Mouse (Mus musculus): ENCODE measurements around the gene Nthl1.
A peak's percentile ranks its signal among the peaks of the same experiment; 100 is the strongest.
"Not testable (repeated sequence)": the region's sequence is repeated elsewhere in the genome, so short reads cannot be mapped to it uniquely, and the experiment has no call there.

Nthl1 gene

DNA sequence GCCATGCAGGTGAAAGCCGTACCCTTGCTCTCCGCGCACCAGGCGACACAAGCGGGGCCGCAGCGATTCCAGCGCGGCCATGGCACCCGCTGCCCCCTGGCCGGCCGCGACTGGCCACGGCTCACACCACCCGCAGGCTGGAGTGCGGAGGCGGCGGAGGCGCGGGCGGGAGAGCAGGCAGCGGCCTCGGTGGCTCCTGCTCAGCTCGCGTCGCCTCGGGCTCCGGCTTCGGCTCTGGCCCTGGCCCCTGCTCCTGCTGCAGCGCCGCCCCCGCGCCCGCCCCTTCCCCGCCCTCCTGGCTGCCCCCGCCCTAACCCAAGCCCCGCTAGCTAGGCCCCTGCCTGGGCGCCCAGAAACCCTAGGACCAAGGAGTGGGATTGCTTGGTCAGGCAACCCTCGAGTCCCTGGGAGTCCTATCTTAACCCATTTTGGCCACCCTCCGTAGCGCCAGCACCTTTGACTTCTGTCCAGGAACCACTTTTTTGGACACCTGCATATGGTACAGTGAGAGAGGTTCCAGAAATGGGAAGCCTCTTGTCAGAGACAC is 17.7 kb downstream of the Nthl1 start, which contains the start of gene Slc9a3r2:
TSS of gene Slc9a3r2 (minus strand) at position 258 of the 547 bp plus-strand sequence.
- DNase-seq (ENCODE audit: low spot score) = peak; percentile 67

- no peak for DNase-seq (ENCODE audit: low spot score)
Measured at GRCm38 (mm10) chr17:24650766-24651165, 18.3 kb downstream of the Nthl1 start.

DNA sequence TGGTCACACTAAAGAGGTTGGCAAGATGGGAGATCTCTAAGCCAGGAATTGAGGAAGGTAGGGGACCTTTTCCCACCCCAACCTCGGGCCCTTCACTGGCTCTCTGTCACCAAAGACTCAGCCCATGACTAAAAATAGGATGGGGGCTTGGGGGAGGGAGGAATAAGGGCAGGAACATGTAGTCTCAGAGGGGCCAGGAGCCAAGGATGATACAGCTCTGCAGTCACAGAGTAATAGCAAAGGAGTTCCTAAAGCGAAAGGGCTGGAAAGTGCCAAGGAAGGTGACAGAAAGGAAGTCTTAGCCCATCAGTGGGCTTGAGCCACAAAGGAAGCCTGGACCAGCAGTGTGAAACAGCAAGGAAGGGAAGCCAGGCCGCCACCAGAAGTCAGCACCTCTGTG is 19.4 kb downstream of the Nthl1 start:
- DNase-seq (ENCODE audit: low spot score) = no peak

DNA sequence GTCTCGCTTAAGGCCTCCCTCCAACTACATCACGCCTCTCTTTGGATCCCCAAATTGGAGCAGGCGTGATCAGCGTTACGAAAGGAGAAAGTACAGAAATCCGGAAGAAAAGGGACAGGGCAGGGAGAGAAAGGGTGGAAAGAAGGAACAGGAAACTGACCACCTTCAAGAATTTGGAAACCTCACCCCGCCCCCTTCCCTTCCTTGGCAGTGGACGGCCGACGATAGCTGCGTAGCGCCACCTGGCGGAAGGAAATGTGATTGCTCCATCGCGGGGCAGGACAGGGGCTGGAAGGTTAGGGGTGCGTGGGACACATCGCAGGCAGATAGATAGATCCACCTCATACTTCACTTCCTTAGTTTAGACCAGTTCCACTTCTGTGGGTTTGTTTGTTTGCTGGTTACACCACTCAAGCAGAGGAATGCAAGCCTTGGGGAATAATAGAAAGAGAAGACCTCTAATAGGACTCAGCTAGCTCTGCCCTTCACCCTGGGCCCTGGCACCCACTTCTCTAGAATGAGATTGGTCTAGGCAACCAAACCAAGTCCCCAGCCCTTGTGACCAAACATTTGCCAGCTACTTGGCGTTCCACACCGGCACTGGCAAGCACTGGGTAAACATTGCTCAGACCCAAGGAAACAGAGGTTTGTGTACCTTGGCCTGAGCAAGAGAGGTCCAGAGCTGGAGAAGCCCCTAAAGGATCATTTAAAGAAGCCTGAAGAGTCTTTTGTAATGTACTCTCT is 21.7 kb downstream of the Nthl1 start:
- no peak for DNase-seq (ENCODE audit: low spot score)

GRCm38 (mm10) chr17:24654969-24655368 is 22.5 kb downstream of the Nthl1 start:
- no peak for DNase-seq (ENCODE audit: low spot score)

- DNase-seq (ENCODE audit: low spot score) = peak; percentile 49
Measured at GRCm38 (mm10) chr17:24658017-24658758, 25.7 kb downstream of the Nthl1 start, which contains the start of gene Npw. Gene Npw (minus strand): TSS chr17:24658457.

GRCm38 (mm10) chr17:24667011-24667410 is 34.5 kb downstream of the Nthl1 start:
- DNase-seq (ENCODE audit: low spot score) = not testable (repeated sequence)

DNA sequence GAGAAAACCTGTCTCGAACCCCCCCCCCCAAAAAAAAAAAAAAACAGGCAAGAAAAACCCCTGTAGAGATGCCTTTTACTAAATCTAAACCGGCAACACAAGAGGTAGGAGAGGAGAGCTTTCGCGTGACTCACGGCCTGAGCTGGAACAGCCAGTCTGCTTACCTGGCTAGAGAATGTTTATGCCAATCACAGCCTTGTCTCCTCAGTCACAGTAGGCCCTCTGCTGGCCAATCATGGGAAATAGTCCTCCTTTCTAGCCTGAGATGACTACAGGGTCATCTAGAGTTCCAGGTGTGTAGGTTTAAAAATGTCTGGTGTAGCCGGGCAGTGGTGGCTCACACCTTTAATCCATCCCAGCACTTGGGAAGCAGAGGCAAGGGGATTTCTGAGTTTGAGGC is 34.9 kb downstream of the Nthl1 start:
- DNase-seq (ENCODE audit: low spot score) = peak; percentile 76

GRCm38 (mm10) chr17:24669214-24669544 is 36.7 kb downstream of the Nthl1 start:
- DNase-seq (ENCODE audit: low spot score) = not testable (repeated sequence)

- DNase-seq (ENCODE audit: low spot score) = peak; percentile 95
Measured at GRCm38 (mm10) chr17:24669545-24670245, 37.2 kb downstream of the Nthl1 start, which contains the start of gene Zfp598. Gene Zfp598 (plus strand): TSS chr17:24669687.

- DNase-seq (ENCODE audit: low spot score) = peak; percentile 25
Measured at GRCm38 (mm10) chr17:24670246-24670844, 37.9 kb downstream of the Nthl1 start.

GRCm38 (mm10) chr17:24671346-24671745 is 38.9 kb downstream of the Nthl1 start:
- no peak for DNase-seq (ENCODE audit: low spot score)

DNA sequence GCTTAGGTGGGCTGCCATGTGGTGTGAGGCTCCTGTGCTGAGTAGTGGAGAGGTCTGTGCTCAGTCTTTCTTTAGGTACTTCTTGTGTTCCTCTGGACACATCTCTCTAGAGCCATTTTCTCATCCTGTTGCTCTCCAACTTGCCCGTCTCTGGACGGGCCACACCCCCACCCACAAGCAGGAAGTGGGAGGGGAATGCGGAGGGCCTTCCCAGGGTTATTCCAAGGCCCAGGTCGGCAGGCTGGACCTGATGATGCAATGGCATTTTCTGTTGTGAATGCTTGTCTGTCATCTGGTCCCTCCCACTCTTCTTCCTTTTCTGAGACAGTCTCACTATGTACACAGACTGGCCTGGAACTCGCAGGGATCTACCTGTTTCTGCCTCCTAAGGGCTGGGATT is 39.7 kb downstream of the Nthl1 start:
- DNase-seq (ENCODE audit: low spot score) = no peak

- no peak for DNase-seq (ENCODE audit: low spot score)
Measured at GRCm38 (mm10) chr17:24674277-24674676, 41.8 kb downstream of the Nthl1 start.

DNA sequence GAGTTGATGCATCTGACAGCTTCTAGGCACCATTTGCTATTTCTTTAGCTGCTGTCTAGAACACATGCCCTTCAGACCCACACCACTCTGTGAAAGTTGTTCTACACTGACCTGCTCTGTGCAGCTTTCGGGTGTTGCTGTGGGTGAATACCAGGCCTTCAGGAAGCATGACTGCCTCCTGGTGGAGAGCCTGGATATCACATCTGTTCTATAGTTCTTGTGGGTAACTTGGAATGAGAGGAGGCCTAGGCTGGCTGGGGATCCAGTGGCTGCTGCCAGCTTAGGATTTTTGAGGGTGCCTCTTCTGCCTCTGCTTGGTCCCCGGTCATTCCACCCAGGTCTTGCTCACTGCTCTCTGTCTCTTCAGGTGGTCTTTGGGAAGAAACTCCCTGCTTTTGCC is 43.7 kb downstream of the Nthl1 start:
- peak; percentile 86 for DNase-seq (ENCODE audit: low spot score)

GRCm38 (mm10) chr17:24676877-24677276 is 44.4 kb downstream of the Nthl1 start:
- no peak for DNase-seq (ENCODE audit: low spot score)

DNA sequence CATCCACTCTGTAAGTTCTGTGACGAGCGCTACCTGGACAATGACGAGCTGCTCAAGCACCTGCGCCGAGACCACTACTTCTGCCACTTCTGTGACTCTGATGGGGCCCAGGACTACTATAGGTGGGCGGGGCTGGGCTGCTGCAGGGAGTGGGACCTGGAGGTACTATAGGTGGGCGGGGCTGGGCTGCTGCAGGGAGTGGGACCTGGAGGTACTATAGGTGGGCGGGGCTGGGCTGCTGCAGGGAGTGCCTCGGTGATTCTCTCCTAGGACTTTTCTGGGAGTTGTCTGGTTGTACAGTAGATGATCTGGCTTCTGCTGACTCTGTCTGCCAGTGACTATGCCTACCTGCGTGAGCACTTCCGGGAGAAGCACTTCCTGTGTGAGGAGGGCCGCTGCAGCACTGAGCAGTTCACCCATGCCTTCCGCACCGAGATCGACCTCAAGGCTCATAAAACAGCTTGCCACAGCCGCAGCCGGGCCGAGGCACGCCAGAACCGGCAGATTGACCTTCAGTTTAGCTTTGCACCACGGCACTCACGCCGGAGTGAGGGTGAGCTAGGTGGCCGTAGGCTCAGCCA is 45.1 kb downstream of the Nthl1 start:
- no peak for DNase-seq (ENCODE audit: low spot score)

DNA sequence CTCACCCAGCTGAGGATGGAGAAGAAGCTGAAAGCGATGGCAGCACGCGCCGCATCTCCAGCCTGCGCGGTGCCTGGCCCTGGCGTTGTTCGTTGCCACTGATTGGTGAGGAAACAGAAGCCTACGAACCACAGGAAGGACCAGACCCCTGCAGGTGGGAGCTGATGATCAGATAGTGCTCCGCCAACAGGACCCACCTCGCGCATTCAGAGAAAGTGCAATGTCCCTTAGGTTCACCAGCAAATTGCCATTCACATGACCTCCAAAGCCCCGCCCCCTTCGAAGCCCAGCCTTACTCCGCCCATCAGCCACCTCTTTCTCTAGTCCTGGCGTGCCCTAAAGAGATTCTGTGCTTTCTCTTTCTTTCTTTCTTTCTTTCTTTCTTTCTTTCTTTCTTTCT is 54.0 kb downstream of the Nthl1 start:
- no peak for DNase-seq (ENCODE audit: low spot score)

- DNase-seq (ENCODE audit: low spot score) = peak; percentile 41
Measured at GRCm38 (mm10) chr17:24687146-24687595, 54.7 kb downstream of the Nthl1 start.

DNA sequence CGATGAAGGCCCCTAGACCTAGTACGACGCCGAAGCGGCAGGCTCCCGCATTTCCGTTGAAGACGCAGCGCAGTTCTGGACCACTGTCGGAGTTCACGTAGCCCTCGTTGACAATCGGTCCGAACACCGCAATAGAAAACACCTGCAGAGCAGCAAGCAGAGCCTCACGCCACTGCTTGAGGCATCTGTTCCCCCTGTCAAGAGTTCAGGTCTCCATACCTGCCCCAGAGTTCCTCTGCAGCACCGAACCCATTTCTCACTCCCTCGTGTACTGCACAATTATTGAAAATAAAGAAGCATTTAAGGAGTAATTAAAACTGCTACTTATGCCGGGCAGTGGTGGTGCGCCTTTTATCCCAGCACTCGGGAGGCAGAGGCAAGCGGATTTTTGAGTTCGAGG is 55.1 kb downstream of the Nthl1 start:
- DNase-seq (ENCODE audit: low spot score) = no peak

Measured in retina, embryonic 14.5 days (tissue).